Mouse (Mus musculus) kidney, embryonic 16.5 days (tissue): ENCODE measurements around the gene Kit. TPM values are rescaled to one million over a fixed set of nuclear protein-coding genes. Genes with fewer than 3 reads are reported as not detected.

Experiments
- ATAC-seq: fragments of 200-750 bp; cut with Nextera tagmentation; 2 replicates; pipeline ENCODE4 v1.8.0; 2017; ENCODE audit warnings: moderate TSS enrichment; ENCODE audit not compliant: low FRiP score, low TSS enrichment
- H3K27ac ChIP-seq: fragments of 300-500 bp; sonication (generic); 2 replicates; pipeline ENCODE4 v1.5.1; 2014; ENCODE audit warnings: low read length
- H3K27me3 ChIP-seq: fragments of 300-500 bp; sonication (generic); 2 replicates; pipeline ENCODE4 v1.6.1; 2014; ENCODE audit warnings: low read length, control low read depth, mixed read lengths; ENCODE audit not compliant: insufficient read depth
- H3K36me3 ChIP-seq: fragments of 300-500 bp; sonication (generic); 2 replicates; pipeline ENCODE4 v1.6.1; 2014; ENCODE audit warnings: low read length, control low read depth, mixed read lengths; ENCODE audit not compliant: insufficient read depth
- H3K4me1 ChIP-seq: fragments of 300-500 bp; sonication (generic); 2 replicates; pipeline ENCODE4 v1.6.1; 2014; ENCODE audit warnings: low read length, control low read depth, mixed read lengths; ENCODE audit not compliant: insufficient read depth
- H3K4me2 ChIP-seq: fragments of 300-500 bp; sonication (generic); replicated peaks from 2 replicates; pipeline ENCODE4 v1.6.1; 2014; ENCODE audit warnings: low read depth, low read length
- H3K4me3 ChIP-seq: fragments of 300-500 bp; sonication (generic); 2 replicates; pipeline ENCODE4 v1.5.1; 2014; ENCODE audit warnings: mild to moderate bottlenecking, low read length
- H3K9ac ChIP-seq: fragments of 300-500 bp; sonication (generic); replicated peaks from 2 replicates; pipeline ENCODE4 v1.6.1; 2014; ENCODE audit warnings: low read length
- H3K9me3 ChIP-seq: fragments of 300-500 bp; sonication (generic); 2 replicates; pipeline ENCODE4 v1.6.1; 2016; ENCODE audit warnings: low read length, control low read depth
- WGBS: fragments of 180-500 bp; shearing (Covaris S2); extraction: QIAGEN DNeasy Blood & Tissue Kit; methylation state at CpG from one replicate; pipeline ENCODE4 v1.1.7; 2014; 5-methylcytosine and 5-hydroxymethylcytosine counted together
- polyA plus RNA-seq: library from polyadenylated mRNA; unstranded; fragments of >200 nt; fragmentation: Nextera tagmentation; extraction: Ambion mirVana; gene quantifications from 2 replicates; pipeline ENCODE4 v1.2.1, GENCODE M21; 2015

Gene Kit
- polyA plus RNA-seq, 1 experiment from 2014 or later, result 23.3 TPM

DNA sequence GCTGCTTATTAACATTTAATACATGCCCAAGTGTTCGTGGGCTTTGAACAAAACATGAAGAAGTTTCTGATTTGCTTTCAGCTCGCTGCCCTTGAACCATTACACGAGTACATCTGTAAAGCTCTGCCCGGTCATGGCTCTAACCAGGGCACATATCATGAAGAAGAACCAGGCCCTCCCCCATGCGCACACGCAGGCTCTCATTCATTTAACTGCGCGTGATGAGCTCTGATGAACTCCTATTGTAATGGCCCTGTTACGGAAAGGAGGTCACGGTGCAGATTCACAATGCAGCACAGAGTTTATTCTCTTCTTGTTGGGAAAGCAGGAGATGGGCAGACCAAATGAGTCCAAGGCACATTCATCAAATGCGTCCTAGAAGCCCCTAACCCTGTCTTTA lies 17.1 kb upstream of the Kit start:
- Histone ChIP-seq H3K9ac (no peak overlapping the region), H3K27me3 (no peaks in the 10 kb centered on the region; the same call in 1 of the 2 replicates), H3K36me3 (no peaks in the 10 kb centered on the region), H3K4me1 (0 out of 2 replicates have a peak, but pooled peaks cover 3% of the 10 kb centered on the region), H3K4me2 (no peak overlapping the region), H3K9me3 (peaks cover 2% of the 10 kb centered on the region; the same call in 1 of the 2 replicates), H3K4me3 (no peak overlapping the region), H3K27ac (no peak overlapping the region)
- 80% methylated on average over 11 of the region's 11 CpGs for WGBS
- no peak for ATAC-seq

DNA sequence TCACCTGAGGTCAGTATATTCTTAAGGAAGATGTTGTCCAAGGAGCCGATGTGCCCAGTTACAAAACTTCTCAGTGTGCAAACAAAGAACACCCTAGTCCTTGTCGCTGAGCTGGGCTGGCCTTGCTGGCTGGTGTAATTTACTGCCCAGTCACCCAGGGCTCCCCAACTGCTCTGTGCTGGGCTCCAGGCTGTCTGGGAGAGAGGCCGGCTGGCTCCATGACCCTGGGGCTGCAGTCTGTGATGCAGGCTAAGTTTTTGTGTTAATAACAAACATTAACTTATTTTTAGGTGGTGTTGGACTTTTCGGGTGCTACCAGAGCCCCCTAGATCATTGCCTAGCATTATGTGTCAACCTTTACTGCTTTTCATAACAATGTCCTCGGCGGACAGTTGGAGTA lies 15.4 kb upstream of the Kit start:
- Histone ChIP-seq H3K36me3 (no peaks in the 10 kb centered on the region), H3K9ac (no peak overlapping the region), H3K27ac (no peak overlapping the region), H3K9me3 (no peaks in the 10 kb centered on the region), H3K4me3 (no peak overlapping the region), H3K4me1 (0 out of 2 replicates have a peak, but pooled peaks cover 3% of the 10 kb centered on the region), H3K4me2 (no peak overlapping the region), H3K27me3 (no peaks in the 10 kb centered on the region; the same call in 1 of the 2 replicates)
- 30% methylated on average over 6 of the region's 6 CpGs for WGBS
- ATAC-seq, result peak; percentile 84

DNA sequence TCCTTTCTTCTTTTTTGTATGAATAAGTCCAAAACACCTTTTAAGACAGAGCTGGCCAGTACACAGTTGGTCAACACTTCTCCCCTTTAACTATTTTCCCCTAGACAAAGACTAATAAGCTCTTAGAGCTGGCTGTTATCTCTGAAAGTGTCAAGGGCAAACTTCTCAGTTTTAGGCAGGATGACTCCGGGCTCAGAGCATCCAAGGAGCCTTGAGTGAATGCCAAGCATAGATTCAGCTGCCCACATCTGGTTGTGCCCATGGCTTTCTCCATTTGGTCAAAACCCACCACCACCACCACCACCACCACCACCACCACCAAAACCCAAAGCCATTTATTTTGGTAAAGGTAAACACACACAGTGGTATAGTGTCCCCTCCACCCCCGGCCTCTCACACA lies 13.5 kb upstream of the Kit start:
- H3K9ac ChIP-seq, result no peak overlapping the region
- no peak overlapping the region for H3K4me3 ChIP-seq
- no peaks in the 10 kb centered on the region; the same call in 1 of the 2 replicates for H3K27me3 ChIP-seq
- no peak overlapping the region for H3K27ac ChIP-seq
- no peaks in the 10 kb centered on the region for H3K36me3 ChIP-seq
- H3K4me2 ChIP-seq, result no peak overlapping the region
- 89% methylated on average over 2 of the region's 2 CpGs for WGBS
- 0 out of 2 replicates have a peak, but pooled peaks cover 3% of the 10 kb centered on the region for H3K4me1 ChIP-seq
- no peak for ATAC-seq
- H3K9me3 ChIP-seq, result no peaks in the 10 kb centered on the region

DNA sequence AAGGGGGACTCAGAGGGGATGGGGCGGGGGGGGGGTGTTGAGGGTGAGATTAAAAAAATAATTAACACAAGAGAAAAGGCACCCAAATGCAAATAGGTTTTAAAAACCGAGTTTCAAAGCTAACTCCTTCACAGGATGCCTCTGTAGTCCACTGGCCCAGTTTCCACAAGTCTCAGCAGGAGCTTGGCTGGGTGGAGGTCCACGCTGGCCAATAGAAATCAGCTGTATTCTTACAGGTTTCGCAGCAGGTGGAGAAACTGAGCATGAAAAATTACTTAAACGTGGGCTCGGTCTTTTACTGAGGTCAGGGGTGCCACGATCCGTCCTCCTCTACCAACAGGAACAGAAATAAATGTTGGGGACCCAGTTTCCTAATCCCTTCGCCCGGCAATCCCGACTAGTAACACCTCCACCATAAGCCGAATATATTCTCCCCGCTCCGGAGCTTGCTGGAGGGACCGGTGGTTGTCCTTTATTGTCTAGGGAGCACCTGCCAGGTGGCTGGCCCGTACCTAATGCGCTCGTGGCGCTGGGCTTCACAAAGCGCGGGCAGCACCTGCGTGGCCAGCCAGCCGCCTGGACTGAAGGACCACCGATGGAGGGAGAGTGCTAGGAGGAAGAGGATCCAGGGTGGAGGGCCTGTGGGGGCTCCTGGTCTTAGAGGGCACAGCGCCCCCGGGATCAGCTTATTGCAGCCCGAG lies 415 bp upstream of the Kit start:
- peak overlapping the region; percentile 63 for H3K9ac ChIP-seq
- no peak; the same call in 1 of the 2 replicates for ATAC-seq
- H3K4me1 ChIP-seq, result peaks cover 10% of the 10 kb centered on the region
- H3K27me3 ChIP-seq, result peaks cover 4% of the 10 kb centered on the region; the same call in 1 of the 2 replicates
- H3K27ac ChIP-seq, result no peak overlapping the region
- WGBS, result 6% methylated on average over 27 of the region's 27 CpGs
- H3K4me3 ChIP-seq, result peak overlapping the region; percentile 70
- H3K9me3 ChIP-seq, result no peaks in the 10 kb centered on the region
- no peaks in the 10 kb centered on the region for H3K36me3 ChIP-seq
- H3K4me2 ChIP-seq, result peak overlapping the region; percentile 99

- H3K9ac ChIP-seq, result peak overlapping the region; percentile 70
- H3K4me2 ChIP-seq, result peak overlapping the region; percentile 99
- H3K9me3 ChIP-seq, result no peaks in the 10 kb centered on the region
- peak; percentile 68 for ATAC-seq
- H3K4me3 ChIP-seq, result peak overlapping the region; percentile 70
- under 1% methylated on average over 53 of the region's 53 CpGs for WGBS
- H3K4me1 ChIP-seq, result peaks cover 10% of the 10 kb centered on the region
- no peaks in the 10 kb centered on the region for H3K36me3 ChIP-seq
- no peak overlapping the region for H3K27ac ChIP-seq
- peaks cover 4% of the 10 kb centered on the region; the same call in 1 of the 2 replicates for H3K27me3 ChIP-seq
These were observed 1.1 kb downstream of the Kit start for GRCm38 (mm10) chr5:75575567-75576515.

DNA sequence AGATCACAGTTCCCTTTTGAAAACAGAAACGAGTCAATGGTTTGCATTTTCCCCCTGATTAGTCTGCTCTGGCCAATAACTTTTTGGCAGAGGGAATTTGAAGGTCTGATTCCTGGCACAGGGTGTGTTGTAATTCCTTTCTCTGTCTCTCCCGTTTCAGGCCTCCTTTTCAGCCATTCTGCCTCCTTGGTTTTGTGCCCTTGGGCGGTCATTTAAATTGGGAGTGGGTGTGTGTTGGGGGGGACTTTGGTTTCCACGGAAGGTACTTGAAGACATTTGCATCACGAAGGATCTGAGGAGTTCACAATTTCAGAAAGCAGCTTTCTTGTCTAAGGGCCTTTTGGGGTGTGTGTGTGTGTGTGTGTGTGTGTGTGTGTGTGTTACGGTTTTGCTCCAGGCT lies 2.0 kb downstream of the Kit start:
- no peak overlapping the region for H3K27ac ChIP-seq

GRCm38 (mm10) chr5:75578141-75578540 lies 3.4 kb downstream of the Kit start:
- H3K9me3 ChIP-seq, result no peaks in the 10 kb centered on the region
- no peak for ATAC-seq
- 51% methylated on average over 7 of the region's 7 CpGs for WGBS
- no peak overlapping the region for H3K4me3 ChIP-seq
- H3K27me3 ChIP-seq, result peaks cover 3% of the 10 kb centered on the region; the same call in 1 of the 2 replicates
- H3K27ac ChIP-seq, result no peak overlapping the region
- H3K4me1 ChIP-seq, result peaks cover 10% of the 10 kb centered on the region
- H3K36me3 ChIP-seq, result no peaks in the 10 kb centered on the region
- H3K9ac ChIP-seq, result no peak overlapping the region
- H3K4me2 ChIP-seq, result no peak overlapping the region

More for the DNA sequence above, 2.0 kb downstream of the Kit start:
- Histone ChIP-seq H3K36me3 (no peaks in the 10 kb centered on the region), H3K4me1 (peaks cover 10% of the 10 kb centered on the region), H3K9me3 (no peaks in the 10 kb centered on the region), H3K4me3 (peak overlapping the region; percentile 70), H3K4me2 (peak overlapping the region; percentile 99), H3K9ac (peak overlapping the region; percentile 70; the same call in 1 of the 2 replicates), H3K27me3 (peaks cover 4% of the 10 kb centered on the region; the same call in 1 of the 2 replicates)
- ATAC-seq, result no peak
- WGBS, result 35% methylated on average over 6 of the region's 6 CpGs

DNA sequence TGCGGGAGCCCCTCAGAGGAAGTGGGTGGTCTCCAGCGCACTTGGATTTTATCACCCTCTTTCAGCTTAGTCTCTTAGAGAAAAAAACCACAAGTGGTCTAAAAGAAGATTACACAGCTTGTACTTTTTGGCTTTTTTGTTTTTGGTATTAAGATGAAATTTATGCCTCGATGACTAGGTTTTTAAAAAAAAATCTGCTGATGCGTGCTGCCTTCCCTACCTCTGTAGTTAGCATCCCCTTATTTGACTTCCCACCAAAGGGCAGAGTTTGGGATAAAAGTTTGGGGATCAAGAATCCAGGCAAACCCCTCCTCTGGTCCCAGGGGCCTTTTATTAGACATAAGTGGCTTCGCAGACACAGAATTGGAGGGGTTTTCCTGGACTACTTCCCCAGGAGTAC lies 4.5 kb downstream of the Kit start:
- Histone ChIP-seq H3K27me3 (no peaks in the 10 kb centered on the region; the same call in 1 of the 2 replicates), H3K4me2 (no peak overlapping the region), H3K36me3 (no peaks in the 10 kb centered on the region), H3K27ac (no peak overlapping the region), H3K4me3 (no peak overlapping the region), H3K9me3 (no peaks in the 10 kb centered on the region), H3K9ac (no peak overlapping the region), H3K4me1 (peaks cover 10% of the 10 kb centered on the region)
- WGBS, result 79% methylated on average over 5 of the region's 5 CpGs
- ATAC-seq, result no peak

DNA sequence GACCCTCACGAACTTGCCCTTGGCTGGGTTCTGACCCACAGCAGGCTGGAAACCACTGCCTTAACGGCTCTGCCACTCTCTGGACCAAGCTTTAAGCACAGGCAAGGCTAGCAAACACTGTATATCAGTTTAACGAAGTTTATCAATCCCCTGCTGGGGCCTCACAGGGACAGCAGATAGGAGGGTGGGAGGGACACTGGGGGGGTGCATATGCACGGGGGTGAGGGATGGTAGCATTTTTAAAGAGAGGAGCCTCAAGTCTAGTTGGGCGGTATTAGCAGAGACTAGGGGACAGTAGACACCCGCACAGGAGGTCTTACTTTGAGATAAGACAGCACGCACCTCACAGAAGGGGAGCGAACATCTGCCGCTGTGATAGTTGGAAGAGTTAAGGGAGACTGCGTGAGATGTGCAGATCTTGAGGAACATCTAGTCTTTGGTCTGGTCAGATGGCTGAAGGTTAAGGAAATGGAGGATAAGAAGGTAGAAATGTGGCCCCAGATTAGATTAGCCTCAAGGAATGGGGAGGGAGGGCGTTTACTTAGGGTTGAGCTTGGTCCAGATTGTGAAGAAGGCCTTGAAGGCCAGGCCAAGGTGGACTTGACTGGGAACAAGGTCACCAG lies 5.0 kb downstream of the Kit start:
- Histone ChIP-seq H3K27ac (no peak overlapping the region), H3K4me1 (peaks cover 10% of the 10 kb centered on the region; the same call in 1 of the 2 replicates), H3K36me3 (no peaks in the 10 kb centered on the region), H3K4me2 (no peak overlapping the region), H3K9me3 (no peaks in the 10 kb centered on the region), H3K9ac (no peak overlapping the region), H3K27me3 (no peaks in the 10 kb centered on the region), H3K4me3 (no peak overlapping the region)
- ATAC-seq, result no peak
- 83% methylated on average over 11 of the region's 11 CpGs for WGBS
